Mouse (Mus musculus) C2C12 (cell line): Measurements from ENCODE around the gene E2f3.

Experiments used
- CEBPB ChIP-seq: IDR thresholded peaks from one replicate; pipeline ENCODE4 v1.6.1; 2011; ENCODE audit warnings: low read depth, mild to moderate bottlenecking, control low read depth, moderate library complexity
- CTCF ChIP-seq: IDR thresholded peaks from one replicate; pipeline ENCODE4 v1.5.1; 2011; ENCODE audit not compliant: control insufficient read depth, insufficient read depth, insufficient read length
- MAX ChIP-seq: IDR thresholded peaks from one replicate; pipeline ENCODE4 v1.6.1; 2011; ENCODE audit warnings: mild to moderate bottlenecking, control low read depth
- MYOD1 ChIP-seq: IDR thresholded peaks from one replicate; pipeline ENCODE4 v1.6.1; 2011; ENCODE audit warnings: low read depth; ENCODE audit not compliant: control insufficient read depth, insufficient read length

DNA sequence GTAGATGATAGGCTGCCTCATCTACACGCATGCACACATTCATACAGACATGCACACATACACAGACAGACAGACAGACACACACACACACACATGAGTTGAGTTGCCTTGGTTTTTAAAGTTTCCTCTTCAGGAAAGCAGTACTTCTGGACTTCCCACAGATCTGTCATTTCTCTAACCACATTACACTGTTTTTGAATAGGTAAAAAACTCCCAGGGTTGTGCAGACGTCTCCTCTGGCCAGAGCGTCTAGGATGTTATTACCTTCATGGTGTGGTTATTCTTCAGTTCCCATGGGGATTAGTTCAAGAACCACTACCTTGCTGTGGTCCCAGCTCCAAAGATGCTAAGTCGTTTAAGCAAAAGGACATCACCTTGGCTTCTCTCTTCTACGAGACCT lies 18.5 kb downstream of the E2f3 start:
- TF ChIP-seq CTCF = no peak
- TF ChIP-seq MAX = no peak
- no peak for TF ChIP-seq MYOD1
- no peak for TF ChIP-seq CEBPB
